Mouse (Mus musculus): ENCODE measurements at regions not wholly inside any gene's neighbourhood (a gene's known extent, or its start where the extent isn't known, plus 50 kb on each side); places are given as distances from the start of the nearest gene placed in this dataset.

DNA sequence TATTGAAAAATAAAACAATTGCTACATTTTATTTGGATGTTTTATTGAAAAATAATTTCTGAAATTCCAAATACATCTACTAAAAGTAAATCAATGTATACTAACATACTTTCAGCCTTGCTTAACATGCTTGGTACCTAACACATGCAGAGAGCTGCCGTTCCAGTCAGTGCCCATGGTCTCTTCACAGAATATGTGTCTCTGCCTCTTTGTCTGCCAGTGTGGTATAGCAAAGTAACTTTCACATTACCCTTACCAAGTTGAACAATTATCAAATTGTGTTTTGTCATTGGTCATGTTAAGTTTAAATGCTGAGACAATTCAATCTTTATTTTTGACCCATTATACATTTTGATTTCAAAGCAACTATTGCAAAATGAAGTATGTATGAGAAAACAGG, 1159.2 kb upstream of the Foxg1 start:
- H3K9ac ChIP-seq (replicated peaks; ENCODE audit: low read length): no peak overlapping the region
- ATAC-seq (no peak), DNase-seq (ENCODE audit: low spot score) (no peak)
- no peaks in the 10 kb centered on the region for H3K36me3 ChIP-seq (ENCODE audit: insufficient read depth, low read length)
- 15% methylated on average over 1 of the region's 1 CpGs for WGBS
- no peaks in the 10 kb centered on the region for H3K27me3 ChIP-seq (ENCODE audit: insufficient read depth, low read length)
- TF ChIP-seq CTCF (IDR thresholded peaks at IDR 0.05; ENCODE audit: low read depth): no peak
- H3K4me1 ChIP-seq (ENCODE audit: insufficient read depth, low read length): no peaks in the 10 kb centered on the region
- H3K4me2 ChIP-seq (ENCODE audit: low read depth, low read length): no peak overlapping the region
- H3K9me3 ChIP-seq (ENCODE audit: low read length): no peaks in the 10 kb centered on the region
- H3K4me3 ChIP-seq (ENCODE audit: low read length): no peak overlapping the region
- peak overlapping the region; percentile 55; the same call in 1 of the 2 replicates for H3K27ac ChIP-seq

DNA sequence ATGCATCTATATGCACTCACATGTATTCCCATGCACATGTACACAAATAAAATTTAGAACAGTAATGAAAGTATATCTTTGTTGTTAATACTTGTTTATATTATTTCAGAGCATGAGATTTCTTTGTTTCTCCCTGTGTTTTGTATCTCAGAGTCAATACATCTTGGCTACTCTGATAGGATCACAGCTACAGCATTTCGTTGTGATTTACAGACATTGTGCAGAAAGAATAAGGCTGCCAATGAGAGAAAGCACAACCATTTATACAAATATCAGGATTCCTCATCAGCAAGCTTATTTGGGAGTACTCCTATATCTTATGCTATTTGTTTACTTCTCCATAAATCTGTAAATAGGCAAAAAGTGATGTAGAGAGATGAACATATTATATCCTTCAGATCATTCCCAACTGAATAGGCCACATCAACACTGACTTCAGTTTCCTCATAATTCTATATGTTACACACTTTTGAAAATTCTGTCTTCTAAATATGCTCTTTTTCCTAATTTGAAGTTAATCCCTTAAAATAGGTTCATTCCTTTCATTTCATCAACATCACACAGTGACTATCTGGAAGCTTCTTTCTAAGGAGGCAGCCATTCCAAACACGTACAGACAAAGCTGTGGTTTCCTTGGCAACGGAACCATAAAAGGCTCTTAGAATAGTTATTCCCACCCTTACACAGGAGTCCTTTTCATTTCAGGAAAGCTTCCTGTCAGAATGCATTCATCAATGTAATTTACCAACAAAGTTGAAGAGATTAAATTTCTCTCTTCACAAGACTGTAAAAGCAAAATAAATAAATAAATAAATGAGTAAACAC, 1160.3 kb upstream of the Foxg1 start:
- Histone ChIP-seq H3K4me3 (ENCODE audit: low read length) (no peak overlapping the region), H3K27me3 (ENCODE audit: insufficient read depth, low read length) (no peaks in the 10 kb centered on the region), H3K4me1 (ENCODE audit: insufficient read depth, low read length) (no peaks in the 10 kb centered on the region), H3K4me2 (ENCODE audit: low read depth, low read length) (no peak overlapping the region), H3K9ac (replicated peaks; ENCODE audit: low read length) (no peak overlapping the region), H3K27ac (peak overlapping the region; percentile 64), H3K9me3 (ENCODE audit: low read length) (no peaks in the 10 kb centered on the region), H3K36me3 (ENCODE audit: insufficient read depth, low read length) (no peaks in the 10 kb centered on the region)
- ATAC-seq (peak; percentile 96), DNase-seq (ENCODE audit: low spot score) (peak; percentile 93)
- TF ChIP-seq CTCF (IDR thresholded peaks at IDR 0.05; ENCODE audit: low read depth): no peak
- 21% methylated on average over 3 of the region's 3 CpGs for WGBS

DNA sequence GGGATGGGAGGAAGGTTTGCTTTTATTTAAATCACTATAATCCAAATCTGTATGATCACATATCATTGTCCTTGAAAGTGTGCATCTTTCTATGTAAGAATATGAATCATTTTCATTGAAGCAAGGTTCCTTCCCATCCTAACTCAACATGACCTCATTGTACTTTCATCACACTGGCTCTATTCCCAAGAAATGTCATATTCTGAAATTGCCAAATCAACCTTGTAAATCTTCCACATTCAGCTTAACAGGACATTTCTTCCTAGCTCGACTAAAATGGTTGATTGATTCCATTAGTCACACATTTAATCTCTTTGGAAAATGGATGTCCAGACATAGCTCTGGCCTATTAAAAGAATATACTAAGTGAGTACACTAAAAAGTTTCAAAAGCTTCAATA, 1200.6 kb upstream of the Foxg1 start:
- no peak overlapping the region for H3K4me2 ChIP-seq (ENCODE audit: low read depth, low read length)
- no peak overlapping the region for H3K9ac ChIP-seq (replicated peaks; ENCODE audit: low read length)
- DNase-seq (ENCODE audit: low spot score) (peak; percentile 40), ATAC-seq (no peak)
- no peaks in the 10 kb centered on the region for H3K9me3 ChIP-seq (ENCODE audit: low read length)
- H3K27me3 ChIP-seq (ENCODE audit: insufficient read depth, low read length): no peaks in the 10 kb centered on the region
- no peaks in the 10 kb centered on the region for H3K4me1 ChIP-seq (ENCODE audit: insufficient read depth, low read length)
- WGBS: 33% methylated on average over 1 of the region's 1 CpGs
- H3K27ac ChIP-seq: no peak overlapping the region
- no peaks in the 10 kb centered on the region for H3K36me3 ChIP-seq (ENCODE audit: insufficient read depth, low read length)
- no peak for TF ChIP-seq CTCF (IDR thresholded peaks at IDR 0.05; ENCODE audit: low read depth)
- H3K4me3 ChIP-seq (ENCODE audit: low read length): no peak overlapping the region

DNA sequence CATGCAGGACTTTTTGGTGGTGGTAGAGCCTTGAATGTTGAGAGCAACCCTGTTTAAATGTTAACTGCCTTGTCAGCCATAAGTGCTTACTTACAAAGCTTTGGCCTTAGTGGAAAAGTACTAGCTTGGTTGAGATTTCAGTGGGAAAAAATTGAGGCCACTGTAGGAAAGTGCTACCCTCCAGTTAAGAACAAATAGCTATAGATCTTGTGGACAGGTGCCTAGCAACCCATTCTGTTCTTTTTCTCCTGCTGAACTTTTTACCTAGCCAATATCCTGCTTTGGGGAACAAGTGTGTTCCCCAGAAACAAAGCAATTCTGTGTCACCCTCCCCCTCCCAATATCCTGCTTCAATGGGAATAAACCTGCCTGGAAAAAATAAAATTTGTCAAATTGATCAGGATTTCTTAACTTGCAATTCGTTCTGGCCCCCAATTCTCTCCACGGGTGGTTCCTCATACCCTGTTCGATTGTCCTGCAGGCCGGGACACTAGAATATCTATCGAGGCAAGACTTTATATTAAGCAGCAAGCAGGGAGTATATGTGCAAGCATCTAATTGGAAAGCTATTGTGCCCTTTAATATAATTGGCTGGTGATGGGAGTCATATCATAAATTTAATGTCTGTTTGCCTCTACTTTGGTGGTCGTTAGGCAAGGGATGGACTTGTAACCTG, 1208.4 kb upstream of the Foxg1 start:
- DNase-seq (ENCODE audit: low spot score): no peak
- 50% methylated on average over 6 of the region's 6 CpGs for whole genome bisulfite sequencing
- peaks cover under 1% of the 10 kb centered on the region; the same call in 1 of the 2 replicates for H3K9me3 ChIP-seq (ENCODE audit: low read length)
- H3K36me3 ChIP-seq (ENCODE audit: insufficient read depth, low read length): no peaks in the 10 kb centered on the region
- no peak overlapping the region for H3K4me3 ChIP-seq (ENCODE audit: low read length)
- no peaks in the 10 kb centered on the region for H3K4me1 ChIP-seq (ENCODE audit: insufficient read depth, low read length)
- no peaks in the 10 kb centered on the region for H3K27me3 ChIP-seq (ENCODE audit: insufficient read depth, low read length)
- no peak for ATAC-seq
- TF ChIP-seq CTCF (IDR thresholded peaks at IDR 0.05; ENCODE audit: low read depth): no peak
- H3K27ac ChIP-seq: no peak overlapping the region
- H3K9ac ChIP-seq (replicated peaks; ENCODE audit: low read length): no peak overlapping the region
- no peak overlapping the region for H3K4me2 ChIP-seq (ENCODE audit: low read depth, low read length)

DNA sequence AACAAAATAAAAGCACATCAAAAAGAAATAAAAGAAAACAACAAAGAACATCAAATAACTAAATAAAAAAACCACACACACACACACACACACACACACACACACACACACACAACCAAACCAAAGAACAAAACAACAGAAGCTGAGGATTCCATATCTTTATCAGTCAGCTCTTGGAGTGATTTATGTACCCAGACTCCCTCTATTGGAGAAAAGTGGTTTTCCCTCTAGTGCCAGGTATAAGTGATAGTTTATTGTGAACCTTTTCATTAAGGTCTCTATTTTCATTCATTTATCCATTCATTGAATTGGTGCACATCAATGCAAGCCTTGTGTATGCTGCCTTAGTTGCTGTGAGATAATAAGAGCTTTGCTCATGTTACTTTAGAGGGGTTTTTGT, 1236.3 kb upstream of the Foxg1 start:
- peak; percentile 55 for TF ChIP-seq CTCF (IDR thresholded peaks at IDR 0.05; ENCODE audit: low read depth)
- peak; percentile 56 for DNase-seq (ENCODE audit: low spot score)
- no peak for ATAC-seq
- no peak overlapping the region for H3K9ac ChIP-seq (replicated peaks; ENCODE audit: low read length)
- H3K4me1 ChIP-seq (ENCODE audit: insufficient read depth, low read length): no peaks in the 10 kb centered on the region
- no peak overlapping the region for H3K27ac ChIP-seq
- no peak overlapping the region for H3K4me3 ChIP-seq (ENCODE audit: low read length)
- no peaks in the 10 kb centered on the region for H3K27me3 ChIP-seq (ENCODE audit: insufficient read depth, low read length)
- H3K4me2 ChIP-seq (ENCODE audit: low read depth, low read length): no peak overlapping the region
- no peaks in the 10 kb centered on the region for H3K36me3 ChIP-seq (ENCODE audit: insufficient read depth, low read length)
- H3K9me3 ChIP-seq (ENCODE audit: low read length): no peaks in the 10 kb centered on the region

DNA sequence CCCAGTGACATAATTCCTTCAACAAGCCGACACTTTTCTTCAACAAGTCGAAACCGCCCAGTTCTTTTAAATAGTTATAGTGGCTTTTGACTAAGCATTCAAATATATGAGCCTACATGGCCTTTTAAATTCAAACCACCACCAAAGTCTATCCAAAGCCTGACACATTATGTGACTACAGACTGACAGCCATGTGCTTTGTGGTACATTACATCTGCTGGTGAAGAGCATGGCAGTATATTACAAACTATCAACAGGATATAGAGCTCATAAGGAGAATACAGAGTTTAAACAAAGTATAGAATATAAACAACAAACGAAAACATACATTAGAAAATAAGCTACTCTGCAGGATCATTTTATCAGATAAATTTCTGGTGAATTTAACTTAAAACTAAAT, 1259.5 kb upstream of the Foxg1 start:
- Histone ChIP-seq H3K36me3 (ENCODE audit: insufficient read depth, low read length) (no peaks in the 10 kb centered on the region), H3K4me3 (ENCODE audit: low read length) (no peak overlapping the region), H3K9ac (replicated peaks; ENCODE audit: low read length) (no peak overlapping the region), H3K4me2 (ENCODE audit: low read depth, low read length) (no peak overlapping the region), H3K9me3 (ENCODE audit: low read length) (no peaks in the 10 kb centered on the region), H3K27me3 (ENCODE audit: insufficient read depth, low read length) (no peaks in the 10 kb centered on the region), H3K27ac (no peak overlapping the region), H3K4me1 (ENCODE audit: insufficient read depth, low read length) (no peaks in the 10 kb centered on the region)
- no peak for DNase-seq (ENCODE audit: low spot score)
- ATAC-seq: no peak
- 90% methylated on average over 4 of the region's 4 CpGs for WGBS
- no peak for TF ChIP-seq CTCF (IDR thresholded peaks at IDR 0.05; ENCODE audit: low read depth)

DNA sequence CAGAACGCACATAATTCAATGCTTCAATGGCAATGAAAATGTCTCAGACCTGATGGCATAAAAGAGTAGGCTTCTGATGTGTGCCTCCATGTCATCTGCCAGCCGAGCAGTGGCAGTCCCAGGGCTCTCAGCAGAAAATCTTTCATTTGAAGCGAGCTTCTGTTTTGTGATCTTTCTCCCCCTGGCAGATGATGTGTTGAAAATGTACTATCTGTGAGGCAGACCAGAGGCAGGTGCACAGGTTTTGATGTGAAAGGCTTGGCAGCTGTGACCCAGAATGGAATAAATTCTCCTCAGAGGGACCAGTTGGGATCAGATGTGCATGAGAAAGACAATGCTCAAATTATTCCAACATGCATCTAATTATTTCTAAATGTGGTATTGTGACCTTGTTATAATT, 1281.0 kb upstream of the Nova1 start:
- H3K4me2 ChIP-seq (ENCODE audit: low read depth, low read length): no peak overlapping the region

More for the DNA sequence above, 1281.0 kb upstream of the Nova1 start:
- H3K4me1 ChIP-seq (ENCODE audit: insufficient read depth, low read length): no peaks in the 10 kb centered on the region
- no peak overlapping the region for H3K27ac ChIP-seq
- WGBS: 52% methylated on average over 3 of the region's 3 CpGs
- no peak overlapping the region for H3K4me3 ChIP-seq (ENCODE audit: low read length)
- TF ChIP-seq CTCF (IDR thresholded peaks at IDR 0.05; ENCODE audit: low read depth): no peak
- DNase-seq (ENCODE audit: low spot score) (peak; percentile 13), ATAC-seq (no peak)
- peaks cover 7% of the 10 kb centered on the region; the same call in 1 of the 2 replicates for H3K9me3 ChIP-seq (ENCODE audit: low read length)
- no peak overlapping the region for H3K9ac ChIP-seq (replicated peaks; ENCODE audit: low read length)
- no peaks in the 10 kb centered on the region for H3K36me3 ChIP-seq (ENCODE audit: insufficient read depth, low read length)
- no peaks in the 10 kb centered on the region for H3K27me3 ChIP-seq (ENCODE audit: insufficient read depth, low read length)

Measured in hindbrain, postnatal 0 days (tissue).